Mouse (Mus musculus): ENCODE results near the gene Isyna1. TPM values are rescaled to one million over a fixed set of nuclear protein-coding genes. Genes with fewer than 3 reads are reported as not detected.

Gene Isyna1
- polyA plus RNA-seq, 1 experiment: not detected

GRCm38 (mm10) chr8:70636838-70637237, 42.7 kb downstream of the Isyna1 start:
- no peak overlapping the region for H3K4me3 ChIP-seq (ENCODE audit: insufficient read depth, low read depth, low read length)
- no peak overlapping the region for H3K27ac ChIP-seq (ENCODE audit: insufficient read depth, low read depth, low read length)
- no peaks in the 10 kb centered on the region for H3K4me1 ChIP-seq (ENCODE audit: control insufficient read depth, insufficient read depth, low read length)
- 81% methylated on average over 8 of the region's 8 CpGs for WGBS
- no peak for TF ChIP-seq POLR2A (IDR thresholded peaks at IDR 0.05; ENCODE audit: insufficient read depth, low read depth, low read length)

GRCm38 (mm10) chr8:70638752-70639151, 44.6 kb downstream of the Isyna1 start:
- TF ChIP-seq POLR2A (IDR thresholded peaks at IDR 0.05; ENCODE audit: insufficient read depth, low read depth, low read length) (no peak), CTCF (IDR thresholded peaks at IDR 0.05; ENCODE audit: insufficient read depth, low read depth, low read length) (no peak)
- WGBS: 84% methylated on average over 9 of the region's 9 CpGs
- no peak overlapping the region for H3K27ac ChIP-seq (ENCODE audit: insufficient read depth, low read depth, low read length)

DNA sequence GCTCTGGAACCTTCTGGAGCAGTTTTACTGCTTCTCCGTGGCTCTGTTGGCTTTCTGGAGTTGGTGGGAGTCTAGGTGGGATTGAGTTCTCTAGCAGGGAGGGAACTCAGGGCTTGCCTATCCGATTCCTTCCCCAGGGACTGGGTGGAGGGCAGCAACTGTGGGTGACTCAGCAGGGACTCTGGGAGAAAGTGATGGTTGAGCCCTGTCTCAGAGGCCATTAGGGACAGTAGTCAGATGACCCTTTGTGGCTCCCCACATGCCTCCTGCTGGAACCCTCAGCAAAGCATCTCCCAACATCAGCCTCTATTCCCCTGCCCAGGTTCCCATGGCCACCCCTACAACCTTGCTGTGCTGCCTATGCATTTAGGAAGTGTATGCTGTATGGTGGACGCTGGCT, 48.8 kb downstream of the Isyna1 start:
- TF ChIP-seq CTCF (IDR thresholded peaks at IDR 0.05; ENCODE audit: insufficient read depth, low read depth, low read length) (no peak), POLR2A (IDR thresholded peaks at IDR 0.05; ENCODE audit: insufficient read depth, low read depth, low read length) (no peak)
- H3K4me3 ChIP-seq (ENCODE audit: insufficient read depth, low read depth, low read length): no peak overlapping the region
- H3K4me1 ChIP-seq (ENCODE audit: control insufficient read depth, insufficient read depth, low read length): no peaks in the 10 kb centered on the region
- no peak overlapping the region for H3K27ac ChIP-seq (ENCODE audit: insufficient read depth, low read depth, low read length)
- 75% methylated on average over 3 of the region's 3 CpGs for WGBS

More at GRCm38 (mm10) chr8:70638752-70639151, 44.6 kb downstream of the Isyna1 start:
- H3K4me3 ChIP-seq (ENCODE audit: insufficient read depth, low read depth, low read length): no peak overlapping the region
- H3K4me1 ChIP-seq (ENCODE audit: control insufficient read depth, insufficient read depth, low read length): no peaks in the 10 kb centered on the region

DNA sequence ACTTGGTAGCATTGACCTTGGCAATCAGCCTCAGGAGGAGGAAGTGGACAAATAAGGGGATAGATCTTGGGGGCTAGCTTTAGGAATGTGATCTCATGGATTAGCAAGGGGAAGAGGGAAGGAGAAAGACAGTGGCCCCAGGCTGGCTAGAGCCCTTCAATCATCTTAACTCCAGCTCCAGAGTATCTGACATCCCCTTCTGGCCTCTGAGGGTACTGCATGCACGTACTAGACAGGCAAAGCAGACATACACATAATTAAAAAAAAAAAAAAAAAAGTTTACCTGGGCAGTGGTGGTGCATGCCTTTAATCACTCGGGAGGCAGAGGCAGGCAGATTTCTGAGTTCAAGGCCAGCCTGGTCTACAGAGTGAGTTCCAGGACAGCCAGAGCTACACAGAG, 49.9 kb downstream of the Isyna1 start:
- WGBS: 95% methylated on average over 2 of the region's 2 CpGs
- TF ChIP-seq CTCF (IDR thresholded peaks at IDR 0.05; ENCODE audit: insufficient read depth, low read depth, low read length) (no peak), POLR2A (IDR thresholded peaks at IDR 0.05; ENCODE audit: insufficient read depth, low read depth, low read length) (no peak)
- Histone ChIP-seq H3K4me3 (ENCODE audit: insufficient read depth, low read depth, low read length) (no peak overlapping the region), H3K4me1 (ENCODE audit: control insufficient read depth, insufficient read depth, low read length) (no peaks in the 10 kb centered on the region), H3K27ac (ENCODE audit: insufficient read depth, low read depth, low read length) (no peak overlapping the region)

DNA sequence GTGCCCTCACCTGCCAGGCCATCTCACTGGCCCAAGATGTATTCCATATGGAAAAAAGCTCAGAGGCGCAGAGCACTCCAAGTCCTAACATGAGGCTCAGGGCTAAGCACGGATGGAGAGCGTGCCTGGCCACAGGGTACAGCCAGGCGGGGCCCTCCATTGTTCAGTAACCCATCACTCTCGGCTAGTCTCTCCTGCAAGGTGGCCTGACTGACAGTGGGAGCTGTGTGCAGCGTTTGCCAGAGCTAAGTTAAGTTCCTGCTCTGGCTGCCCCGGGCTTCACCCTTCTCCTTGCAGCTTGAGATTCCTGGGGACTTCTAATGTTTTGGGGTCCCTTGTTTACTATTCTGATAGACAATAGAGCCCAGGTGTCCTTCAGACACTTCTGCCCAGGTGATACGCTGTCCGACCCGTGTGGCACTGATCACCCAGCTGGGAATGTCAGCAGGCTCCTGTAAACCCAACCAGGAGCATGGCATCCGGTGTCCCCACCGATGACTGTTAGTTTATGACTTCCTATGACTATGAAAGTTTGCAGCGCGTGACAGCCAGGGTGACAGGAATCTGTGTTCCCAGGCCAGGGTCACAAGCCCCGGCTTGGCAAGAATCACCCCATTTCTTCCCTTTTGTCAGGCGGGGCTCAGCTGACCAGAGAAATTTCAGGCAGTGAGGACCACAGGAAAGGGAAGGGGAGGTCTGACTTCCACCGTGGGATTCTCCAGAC, 51.5 kb downstream of the Isyna1 start:
- no peak for TF ChIP-seq POLR2A (IDR thresholded peaks at IDR 0.05; ENCODE audit: insufficient read depth, low read depth, low read length)
- no peak for TF ChIP-seq CTCF (IDR thresholded peaks at IDR 0.05; ENCODE audit: insufficient read depth, low read depth, low read length)
- peaks cover 5% of the 10 kb centered on the region for H3K4me1 ChIP-seq (ENCODE audit: control insufficient read depth, insufficient read depth, low read length)
- 68% methylated on average over 17 of the region's 17 CpGs for WGBS
- no peak overlapping the region for H3K4me3 ChIP-seq (ENCODE audit: insufficient read depth, low read depth, low read length)
- H3K27ac ChIP-seq (ENCODE audit: insufficient read depth, low read depth, low read length): no peak overlapping the region

GRCm38 (mm10) chr8:70646369-70646768, 52.2 kb downstream of the Isyna1 start:
- Histone ChIP-seq H3K4me1 (ENCODE audit: control insufficient read depth, insufficient read depth, low read length) (peaks cover 5% of the 10 kb centered on the region), H3K4me3 (ENCODE audit: insufficient read depth, low read depth, low read length) (no peak overlapping the region), H3K27ac (ENCODE audit: insufficient read depth, low read depth, low read length) (no peak overlapping the region)
- TF ChIP-seq POLR2A (IDR thresholded peaks at IDR 0.05; ENCODE audit: insufficient read depth, low read depth, low read length) (no peak), CTCF (IDR thresholded peaks at IDR 0.05; ENCODE audit: insufficient read depth, low read depth, low read length) (no peak)
- WGBS: 83% methylated on average over 6 of the region's 6 CpGs

GRCm38 (mm10) chr8:70646775-70647174, 52.6 kb downstream of the Isyna1 start:
- no peak for TF ChIP-seq POLR2A (IDR thresholded peaks at IDR 0.05; ENCODE audit: insufficient read depth, low read depth, low read length)
- no peak for TF ChIP-seq CTCF (IDR thresholded peaks at IDR 0.05; ENCODE audit: insufficient read depth, low read depth, low read length)
- no peak overlapping the region for H3K4me3 ChIP-seq (ENCODE audit: insufficient read depth, low read depth, low read length)

More at GRCm38 (mm10) chr8:70646775-70647174, 52.6 kb downstream of the Isyna1 start:
- Histone ChIP-seq H3K4me1 (ENCODE audit: control insufficient read depth, insufficient read depth, low read length) (peaks cover 5% of the 10 kb centered on the region), H3K27ac (ENCODE audit: insufficient read depth, low read depth, low read length) (no peak overlapping the region)

Other genes with a start within 250 kb of the Isyna1 start
- not detected in 2 replicates for gene Upf1, start 241.1 kb upstream of the Isyna1 start, polyA plus RNA-seq (2012; ENCODE audit: insufficient read depth, insufficient read length, low replicate concordance, missing spikeins)
- gene Comp, start 220.8 kb upstream of the Isyna1 start, polyA plus RNA-seq (2012; ENCODE audit: insufficient read depth, insufficient read length, low replicate concordance, missing spikeins): not detected in 2 replicates
- gene Crtc1, start 154.8 kb upstream of the Isyna1 start, polyA plus RNA-seq (2012; ENCODE audit: insufficient read depth, insufficient read length, low replicate concordance, missing spikeins): not detected in 2 replicates
- gene Klhl26, start 117.4 kb upstream of the Isyna1 start, polyA plus RNA-seq (2012; ENCODE audit: insufficient read depth, insufficient read length, low replicate concordance, missing spikeins): not detected in 2 replicates
- not detected in 2 replicates for gene Tmem59l, start 107.0 kb upstream of the Isyna1 start, polyA plus RNA-seq (2012; ENCODE audit: insufficient read depth, insufficient read length, low replicate concordance, missing spikeins)
- not detected in 2 replicates for gene Crlf1, start 101.2 kb upstream of the Isyna1 start, polyA plus RNA-seq (2012; ENCODE audit: insufficient read depth, insufficient read length, low replicate concordance, missing spikeins)
- gene Rex1bd, start 87.6 kb upstream of the Isyna1 start, polyA plus RNA-seq (2012; ENCODE audit: insufficient read depth, insufficient read length, low replicate concordance, missing spikeins): not detected in 2 replicates
- 789 TPM in 1 of 2 replicates, not detected in the other for gene Uba52, start 83.6 kb upstream of the Isyna1 start, polyA plus RNA-seq (2012; ENCODE audit: insufficient read depth, insufficient read length, low replicate concordance, missing spikeins)
- not detected in 2 replicates for gene Fkbp8, start 66.6 kb upstream of the Isyna1 start, polyA plus RNA-seq (2012; ENCODE audit: insufficient read depth, insufficient read length, low replicate concordance, missing spikeins)
- gene Kxd1, start 66.4 kb upstream of the Isyna1 start, polyA plus RNA-seq (2012; ENCODE audit: insufficient read depth, insufficient read length, low replicate concordance, missing spikeins): not detected in 2 replicates
- not detected in 2 replicates for gene Ell, start 54.9 kb upstream of the Isyna1 start, polyA plus RNA-seq (2012; ENCODE audit: insufficient read depth, insufficient read length, low replicate concordance, missing spikeins)
- not detected in 2 replicates for gene Ssbp4, start 14.5 kb downstream of the Isyna1 start, polyA plus RNA-seq (2012; ENCODE audit: insufficient read depth, insufficient read length, low replicate concordance, missing spikeins)
- gene Lrrc25, start 21.8 kb downstream of the Isyna1 start, polyA plus RNA-seq (2012; ENCODE audit: insufficient read depth, insufficient read length, low replicate concordance, missing spikeins): not detected in 2 replicates
- gene Gdf15, start 38.1 kb downstream of the Isyna1 start, polyA plus RNA-seq (2012; ENCODE audit: insufficient read depth, insufficient read length, low replicate concordance, missing spikeins): not detected in 2 replicates
- not detected in 2 replicates for gene Pgpep1, start 66.0 kb downstream of the Isyna1 start, polyA plus RNA-seq (2012; ENCODE audit: insufficient read depth, insufficient read length, low replicate concordance, missing spikeins)
- not detected in 2 replicates for gene Lsm4, start 78.9 kb downstream of the Isyna1 start, polyA plus RNA-seq (2012; ENCODE audit: insufficient read depth, insufficient read length, low replicate concordance, missing spikeins)
- not detected in 2 replicates for gene Jund, start 104.6 kb downstream of the Isyna1 start, polyA plus RNA-seq (2012; ENCODE audit: insufficient read depth, insufficient read length, low replicate concordance, missing spikeins)
- not detected in 2 replicates for gene Iqcn, start 109.1 kb downstream of the Isyna1 start, polyA plus RNA-seq (2012; ENCODE audit: insufficient read depth, insufficient read length, low replicate concordance, missing spikeins)
- gene Gm3336, start 124.2 kb downstream of the Isyna1 start, polyA plus RNA-seq (2012; ENCODE audit: insufficient read depth, insufficient read length, low replicate concordance, missing spikeins): not detected in 2 replicates
- gene Pde4c, start 129.3 kb downstream of the Isyna1 start, polyA plus RNA-seq (2012; ENCODE audit: insufficient read depth, insufficient read length, low replicate concordance, missing spikeins): not detected in 2 replicates
- gene Rab3a, start 160.3 kb downstream of the Isyna1 start, polyA plus RNA-seq (2012; ENCODE audit: insufficient read depth, insufficient read length, low replicate concordance, missing spikeins): 431 and 581 TPM in 2 replicates
- gene Mpv17l2, start 166.6 kb downstream of the Isyna1 start, polyA plus RNA-seq (2012; ENCODE audit: insufficient read depth, insufficient read length, low replicate concordance, missing spikeins): not detected in 2 replicates
- not detected in 2 replicates for gene Pik3r2, start 182.3 kb downstream of the Isyna1 start, polyA plus RNA-seq (2012; ENCODE audit: insufficient read depth, insufficient read length, low replicate concordance, missing spikeins)
- 57.2 TPM in 1 of 2 replicates, not detected in the other for gene Mast3, start 210.7 kb downstream of the Isyna1 start, polyA plus RNA-seq (2012; ENCODE audit: insufficient read depth, insufficient read length, low replicate concordance, missing spikeins)
- gene Il12rb1, start 214.1 kb downstream of the Isyna1 start, polyA plus RNA-seq (2012; ENCODE audit: insufficient read depth, insufficient read length, low replicate concordance, missing spikeins): not detected in 2 replicates
- gene Arrdc2, start 245.3 kb downstream of the Isyna1 start, polyA plus RNA-seq (2012; ENCODE audit: insufficient read depth, insufficient read length, low replicate concordance, missing spikeins): not detected in 2 replicates

Data from olfactory bulb, adult 2 months (tissue).